Mouse (Mus musculus): ENCODE data around the gene Dnajc25. TPM values are rescaled to one million over a fixed set of nuclear protein-coding genes. Genes with fewer than 3 reads are reported as not detected.

Gene Dnajc25
- 10 to 100 TPM; 19.4 to 20.9 TPM for total RNA-seq (2021)
- long read RNA-seq, experiment 1, full-length matches to known transcripts = 9 of 12 reads
- long read RNA-seq, experiment 1, partial matches to known transcripts = 1 of 12 reads
- long read RNA-seq, experiment 1, other reads (novel, unspliced or antisense) = 2 of 12 reads
- long read RNA-seq, experiment 2, full-length matches to known transcripts = 16 of 22 reads
- long read RNA-seq, experiment 2, partial matches to known transcripts = 6 of 22 reads
- long read RNA-seq, experiment 2, other reads (novel, unspliced or antisense) = 0 of 22 reads

GRCm38 (mm10) chr4:58994762-58995161 is at the start of gene Dnajc25:
TSS of gene Dnajc25 (plus strand) at chr4:58995062.
- no peak for DNase-seq (ENCODE audit: low spot score in 2 of 2)

GRCm38 (mm10) chr4:58948391-58948790 is 46.5 kb upstream of the Dnajc25 start:
- no peak for DNase-seq (ENCODE audit: low spot score in 2 of 2)

- DNase-seq (ENCODE audit: low spot score in 2 of 2) = no peak
Observed at GRCm38 (mm10) chr4:58952630-58953029, 42.2 kb upstream of the Dnajc25 start.

- no peak for DNase-seq (ENCODE audit: low spot score in 2 of 2)
Observed at GRCm38 (mm10) chr4:58961719-58962118, 33.1 kb upstream of the Dnajc25 start.

- no peak for DNase-seq (ENCODE audit: low spot score in 2 of 2)
Observed at GRCm38 (mm10) chr4:58963271-58963670, 31.6 kb upstream of the Dnajc25 start.

- DNase-seq (ENCODE audit: low spot score in 2 of 2) = no peak
Observed at GRCm38 (mm10) chr4:58965136-58965535, 29.7 kb upstream of the Dnajc25 start.

- DNase-seq (ENCODE audit: low spot score in 2 of 2) = no peak
Observed at GRCm38 (mm10) chr4:58970678-58971077, 24.2 kb upstream of the Dnajc25 start.

- DNase-seq (ENCODE audit: low spot score in 2 of 2) = no peak
Observed at GRCm38 (mm10) chr4:58975711-58976110, 19.2 kb upstream of the Dnajc25 start.

GRCm38 (mm10) chr4:58981421-58981820 is 13.4 kb upstream of the Dnajc25 start:
- no peak for DNase-seq (ENCODE audit: low spot score in 2 of 2)

- no peak for DNase-seq (ENCODE audit: low spot score in 2 of 2)
Observed at GRCm38 (mm10) chr4:58982806-58983205, 12.1 kb upstream of the Dnajc25 start.

GRCm38 (mm10) chr4:58985157-58985648 is 9.7 kb upstream of the Dnajc25 start:
- DNase-seq (ENCODE audit: low spot score in 2 of 2) = peak; percentile 68 to 70

GRCm38 (mm10) chr4:58986540-58987190 is 8.2 kb upstream of the Dnajc25 start, which contains the start of gene Ptgr1:
TSS of gene Ptgr1 (minus strand) at chr4:58987119.
- peak; percentile 62 to 77 for DNase-seq (ENCODE audit: low spot score in 2 of 2)

GRCm38 (mm10) chr4:58989303-58989898 is 5.5 kb upstream of the Dnajc25 start:
- DNase-seq (ENCODE audit: low spot score in 2 of 2) = no peak

- DNase-seq (ENCODE audit: low spot score in 2 of 2) = no peak
Observed at GRCm38 (mm10) chr4:58990609-58991434, 4.0 kb upstream of the Dnajc25 start.

GRCm38 (mm10) chr4:58992195-58992594 is 2.7 kb upstream of the Dnajc25 start:
- no peak for DNase-seq (ENCODE audit: low spot score in 2 of 2)

GRCm38 (mm10) chr4:58995251-58995693 is 410 bp downstream of the Dnajc25 start:
- no peak for DNase-seq (ENCODE audit: low spot score in 2 of 2)

- DNase-seq (ENCODE audit: low spot score in 2 of 2) = no peak
Observed at GRCm38 (mm10) chr4:58997081-58997480, 2.2 kb downstream of the Dnajc25 start.

- DNase-seq (ENCODE audit: low spot score in 2 of 2) = no peak
Observed at GRCm38 (mm10) chr4:58998688-58999087, 3.8 kb downstream of the Dnajc25 start.

- DNase-seq (ENCODE audit: low spot score in 2 of 2) = peak; percentile 33 to 52
Observed at GRCm38 (mm10) chr4:58999686-59000085, 4.8 kb downstream of the Dnajc25 start.

- no peak for DNase-seq (ENCODE audit: low spot score in 2 of 2)
Observed at GRCm38 (mm10) chr4:59000614-59001013, 5.8 kb downstream of the Dnajc25 start.
